Mouse (Mus musculus): ENCODE data around the gene Dap. TPM values are rescaled to one million over a fixed set of nuclear protein-coding genes. Genes with fewer than 3 reads are reported as not detected.

The Dap gene
- 1 to 10 TPM; 8.8 to 9.9 TPM for total RNA-seq (2021)
- long read RNA-seq, experiment 1, transcript Dap-201 (4 exons, 1,555 nt): major isoform, 20 of 23 reads
- long read RNA-seq, experiment 1, partial matches to known transcripts: 1 of 23 reads
- long read RNA-seq, experiment 1, other reads (novel, unspliced or antisense): 2 of 23 reads
- long read RNA-seq, experiment 2, transcript Dap-201 (4 exons, 1,555 nt): major isoform, 23 of 27 reads
- long read RNA-seq, experiment 2, partial matches to known transcripts: 1 of 27 reads
- long read RNA-seq, experiment 2, other reads (novel, unspliced or antisense): 3 of 27 reads

GRCm38 (mm10) chr15:31224135-31224761, at the start of gene Dap:
TSS of gene Dap (plus strand) at chr15:31224314.
- intact Hi-C loops (cut with DNase I): no loop called here

DNA sequence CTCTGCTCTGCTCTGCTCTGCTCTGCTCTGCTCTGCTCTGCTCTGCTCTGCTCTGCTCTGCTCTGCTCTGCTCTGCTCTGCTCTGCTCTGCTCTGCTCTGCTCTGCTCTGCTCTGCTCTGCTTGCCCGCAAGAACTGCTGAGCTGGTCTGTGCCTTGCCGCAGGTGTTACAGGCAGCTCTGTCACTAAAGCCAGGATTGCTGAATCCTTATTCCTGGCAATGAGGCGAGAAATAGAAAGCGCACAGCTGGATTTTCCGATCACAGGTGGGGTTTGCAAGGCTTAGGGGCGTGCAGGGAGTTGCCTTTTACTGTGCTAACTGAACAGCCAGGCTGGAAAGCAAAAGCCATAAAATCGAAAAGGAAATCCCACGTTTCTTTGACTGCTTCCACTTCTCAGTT, 47.5 kb upstream of the Dap start:
- intact Hi-C loops (cut with DNase I): no loop called here

More at GRCm38 (mm10) chr15:31224135-31224761, at the start of gene Dap:
- DNase-seq: peak; percentile 93 to 97

DNA sequence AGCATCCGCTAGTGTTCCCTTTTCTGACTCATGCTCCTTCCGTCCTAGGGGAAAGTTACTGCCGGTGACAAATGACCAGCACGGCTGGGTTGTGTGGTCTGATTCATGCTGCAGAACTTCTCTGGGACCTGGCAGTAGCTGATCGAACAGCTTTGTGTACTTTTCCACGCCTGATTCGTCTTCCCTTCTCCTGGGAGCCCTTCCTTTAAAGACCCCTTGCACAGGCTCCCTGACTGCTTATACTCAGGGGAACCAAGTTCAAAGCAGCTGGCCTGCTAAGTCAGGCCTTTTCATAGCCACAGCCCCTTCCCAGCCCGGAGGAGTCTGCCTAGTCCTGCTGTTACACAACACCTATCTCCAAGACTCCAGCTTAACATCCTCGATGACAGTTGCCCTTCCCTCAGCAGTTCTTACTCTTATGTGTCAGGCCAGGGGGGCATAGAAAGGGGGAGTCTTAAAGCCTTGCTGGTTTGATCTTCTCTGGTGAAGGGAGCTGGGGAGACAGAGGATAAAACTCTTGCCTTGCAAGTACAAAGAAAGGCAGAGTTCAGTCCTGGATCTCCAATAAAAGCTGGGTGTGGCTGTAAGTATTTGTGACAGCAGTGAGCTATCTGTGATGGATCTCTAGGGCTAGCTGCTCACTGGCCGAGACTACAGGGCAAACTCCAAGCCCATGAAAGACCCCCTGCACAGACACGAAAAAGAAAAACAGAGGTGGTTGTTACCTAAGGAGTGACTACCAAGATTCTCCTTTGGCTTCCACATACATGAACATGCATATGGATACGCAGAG, 39.3 kb upstream of the Dap start:
- intact Hi-C loops (cut with DNase I): no loop called here
- DNase-seq: no peak

More for the DNA sequence above, 47.5 kb upstream of the Dap start:
- DNase-seq: no peak

GRCm38 (mm10) chr15:31185506-31185905, 38.6 kb upstream of the Dap start:
- intact Hi-C loops (cut with DNase I): no loop called here
- no peak for DNase-seq

GRCm38 (mm10) chr15:31186371-31186901, 37.7 kb upstream of the Dap start:
- no peak for DNase-seq
- intact Hi-C loops (cut with DNase I): no loop called here

DNA sequence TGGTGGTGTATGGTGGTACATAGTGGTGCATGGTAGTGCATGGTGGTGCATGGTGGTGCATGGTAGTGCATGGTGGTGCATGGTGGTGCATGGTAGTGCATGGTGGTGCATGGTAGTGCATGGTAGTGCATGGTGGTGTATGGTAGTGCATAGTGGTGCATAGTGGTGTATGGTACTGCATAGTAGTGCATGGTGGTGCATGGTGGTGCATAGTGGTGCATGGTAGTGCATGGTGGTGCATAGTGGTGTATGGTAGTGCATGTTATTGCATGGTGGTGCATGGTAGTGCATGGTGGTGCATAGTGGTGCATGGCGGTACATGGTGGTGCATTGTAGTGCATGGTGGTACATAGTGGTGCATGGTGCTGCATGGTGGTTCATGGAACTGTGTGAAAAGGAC, 31.6 kb upstream of the Dap start:
- DNase-seq: no peak
- intact Hi-C loops (cut with DNase I): no loop called here

GRCm38 (mm10) chr15:31195776-31196175, 28.3 kb upstream of the Dap start:
- intact Hi-C loops (cut with DNase I): no loop called here
- DNase-seq: no peak

DNA sequence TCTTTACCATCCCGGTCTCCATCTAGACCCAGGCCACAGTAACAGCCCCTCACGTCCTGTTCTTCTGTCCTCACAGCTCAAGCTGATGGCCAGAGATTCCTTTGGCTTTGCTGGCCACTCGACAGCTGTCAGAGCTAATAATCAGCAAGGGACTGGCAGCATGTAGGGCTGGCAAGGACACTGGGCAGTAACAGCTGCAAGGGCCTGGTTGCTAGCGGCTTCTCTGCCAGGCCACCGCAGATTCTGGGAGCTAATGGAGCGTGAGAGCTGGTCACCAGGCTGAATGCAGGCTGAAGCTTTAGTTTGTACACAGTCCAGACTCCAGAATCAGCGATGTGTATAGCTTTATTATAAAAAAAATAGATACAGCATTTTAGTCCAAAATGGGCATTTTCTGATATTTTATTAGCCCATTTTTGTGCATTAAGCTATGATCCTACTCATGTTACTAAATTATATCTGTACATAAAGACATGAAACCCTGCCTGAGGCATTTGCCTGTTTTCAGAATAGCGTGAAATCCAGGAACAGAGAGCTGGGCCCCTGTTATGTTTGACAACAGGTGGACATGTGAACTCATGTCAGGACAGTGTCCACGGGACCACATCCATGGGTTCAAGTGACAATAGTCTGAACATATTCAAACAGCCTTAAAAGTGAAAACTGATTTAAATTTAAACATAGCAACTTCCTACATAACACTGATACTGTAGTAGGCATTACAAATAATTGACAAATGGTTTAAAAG, 16.6 kb upstream of the Dap start:
- intact Hi-C loops (cut with DNase I): no loop called here
- DNase-seq: peak in 1 of 2 experiments; percentile 46

DNA sequence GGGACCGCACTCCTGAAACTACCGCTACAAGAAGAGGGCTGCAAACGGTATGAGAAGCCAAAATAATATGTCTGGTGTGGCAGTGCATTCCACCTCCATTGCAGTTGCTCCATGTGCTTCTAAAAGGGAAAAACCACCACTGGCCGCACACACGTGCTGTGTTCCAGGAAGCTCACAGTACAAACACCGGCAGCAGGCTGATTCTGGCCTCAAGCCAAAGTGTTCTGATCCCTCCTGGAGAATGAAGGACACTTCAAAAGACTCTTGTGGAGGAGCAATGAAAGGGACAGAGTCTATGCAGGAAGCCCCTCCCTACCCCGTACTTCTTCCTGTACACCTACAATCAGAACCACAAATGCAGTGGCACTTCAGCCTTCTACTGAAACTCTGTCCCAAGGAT, 12.2 kb upstream of the Dap start:
- intact Hi-C loops (cut with DNase I): no loop called here
- DNase-seq: no peak

- intact Hi-C loops (cut with DNase I): no loop called here
- no peak for DNase-seq
These were observed 10.4 kb upstream of the Dap start for GRCm38 (mm10) chr15:31213619-31214270.

DNA sequence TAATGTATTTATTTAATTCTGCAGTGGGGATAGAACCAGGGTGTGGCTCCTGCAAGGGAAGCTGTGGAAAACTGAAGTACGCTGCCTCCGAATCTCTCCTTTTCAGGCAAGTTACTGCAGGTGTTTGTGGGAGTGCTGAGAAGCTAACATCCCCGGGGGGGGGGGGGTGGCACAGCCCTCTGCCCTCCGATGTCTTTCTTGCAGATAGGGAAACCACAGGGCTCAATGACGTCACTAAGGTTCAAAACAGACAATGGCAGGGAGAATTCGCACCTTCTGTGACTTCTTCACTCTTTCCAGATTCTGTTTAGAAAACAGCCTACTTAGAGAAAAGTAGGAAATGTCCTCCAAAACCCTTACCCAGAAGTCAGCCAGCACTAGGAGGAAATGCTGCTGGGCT, 1.9 kb upstream of the Dap start:
- DNase-seq: no peak
- intact Hi-C loops (cut with DNase I): no loop called here

GRCm38 (mm10) chr15:31223596-31224134, 449 bp upstream of the Dap start:
- no peak for DNase-seq
- intact Hi-C loops (cut with DNase I): no loop called here

DNA sequence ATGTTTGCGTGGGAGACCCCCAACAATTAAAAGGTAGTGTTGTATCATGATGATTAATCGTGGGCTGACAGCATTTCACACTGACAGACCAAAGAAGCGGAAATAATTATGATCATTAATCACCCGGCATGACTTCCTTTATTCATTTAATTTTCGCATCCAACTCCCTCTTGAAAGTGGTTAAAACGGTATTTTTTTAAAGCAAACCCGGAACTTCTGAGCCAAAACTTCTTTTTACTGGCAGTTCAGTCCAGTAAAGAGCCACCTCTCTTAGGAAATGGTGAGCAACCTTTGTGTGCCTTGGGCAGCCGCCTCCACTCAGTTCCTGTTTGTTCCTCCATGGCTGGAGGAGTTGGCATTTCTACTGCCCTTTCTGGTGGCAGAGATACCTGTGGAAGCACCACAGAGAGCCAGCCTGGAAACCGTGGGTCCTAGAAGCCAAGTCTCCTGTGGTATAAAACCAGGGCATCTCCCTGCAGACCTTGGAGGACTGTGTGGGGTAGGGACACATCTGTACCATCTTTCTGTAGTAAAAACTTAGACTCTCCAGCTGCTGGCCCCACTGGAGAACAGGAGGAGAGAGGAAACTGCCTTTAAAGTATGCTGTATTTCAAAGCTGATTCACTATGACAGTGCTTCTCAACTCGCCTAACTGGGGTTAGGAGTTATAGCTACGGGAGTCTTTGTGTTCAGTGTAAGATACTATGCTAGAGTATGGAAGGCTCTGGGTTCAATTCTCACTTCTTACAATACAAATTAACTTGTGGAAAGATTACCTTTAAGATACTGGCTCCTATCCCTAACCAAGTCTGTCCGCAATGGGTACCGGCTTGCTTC, 910 bp downstream of the Dap start:
- DNase-seq: no peak
- intact Hi-C loops (cut with DNase I): no loop called here

- intact Hi-C loops (cut with DNase I): no loop called here
- no peak for DNase-seq
These were observed 1.7 kb downstream of the Dap start for GRCm38 (mm10) chr15:31225643-31226325.

DNA sequence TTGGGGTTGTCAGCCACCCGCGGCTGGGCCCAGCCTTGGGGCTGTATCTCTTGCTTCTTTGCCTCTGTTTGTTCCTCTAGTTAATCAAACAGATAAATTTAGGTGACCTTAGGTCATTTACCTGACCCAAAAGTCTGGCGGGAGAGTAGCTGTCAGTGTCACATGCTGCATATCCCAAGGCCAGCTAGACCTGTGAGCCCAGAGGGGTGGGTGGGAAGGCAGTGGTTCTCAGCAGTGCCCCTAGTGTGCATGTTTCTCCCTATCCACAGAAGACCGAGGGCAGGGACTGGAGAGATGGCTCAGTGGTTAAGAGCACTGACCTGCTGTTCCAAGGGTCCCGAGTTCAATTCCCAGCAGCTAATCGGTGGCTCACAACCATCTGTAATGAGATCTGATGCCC, 2.4 kb downstream of the Dap start:
- no peak for DNase-seq
- intact Hi-C loops (cut with DNase I): no loop called here

GRCm38 (mm10) chr15:31227793-31228192, 3.7 kb downstream of the Dap start:
- intact Hi-C loops (cut with DNase I): no loop called here
- no peak for DNase-seq

GRCm38 (mm10) chr15:31233006-31233405, 8.9 kb downstream of the Dap start:
- intact Hi-C loops (cut with DNase I): no loop called here
- DNase-seq: no peak

GRCm38 (mm10) chr15:31235794-31236548, 11.9 kb downstream of the Dap start:
- no peak for DNase-seq
- intact Hi-C loops (cut with DNase I): no loop called here
